Mouse (Mus musculus) C2C12 (cell line): ENCODE results near the gene Bpgm.

Experiments used
- CEBPB ChIP-seq: IDR thresholded peaks from one replicate; pipeline ENCODE4 v1.6.1; 2011; ENCODE audit warnings: low read depth, mild to moderate bottlenecking, control low read depth, moderate library complexity
- CTCF ChIP-seq: IDR thresholded peaks from one replicate; pipeline ENCODE4 v1.5.1; 2011; ENCODE audit not compliant: control insufficient read depth, insufficient read depth, insufficient read length
- FOSL1 ChIP-seq: IDR thresholded peaks from one replicate; pipeline ENCODE4 v1.8.0; 2011; ENCODE audit warnings: mild to moderate bottlenecking, low read length; ENCODE audit not compliant: poor library complexity, insufficient read depth, severe bottlenecking
- MAX ChIP-seq: IDR thresholded peaks from one replicate; pipeline ENCODE4 v1.6.1; 2011; ENCODE audit warnings: mild to moderate bottlenecking, control low read depth
- MYOD1 ChIP-seq: IDR thresholded peaks from one replicate; pipeline ENCODE4 v1.6.1; 2011; ENCODE audit warnings: low read depth; ENCODE audit not compliant: control insufficient read depth, insufficient read length

DNA sequence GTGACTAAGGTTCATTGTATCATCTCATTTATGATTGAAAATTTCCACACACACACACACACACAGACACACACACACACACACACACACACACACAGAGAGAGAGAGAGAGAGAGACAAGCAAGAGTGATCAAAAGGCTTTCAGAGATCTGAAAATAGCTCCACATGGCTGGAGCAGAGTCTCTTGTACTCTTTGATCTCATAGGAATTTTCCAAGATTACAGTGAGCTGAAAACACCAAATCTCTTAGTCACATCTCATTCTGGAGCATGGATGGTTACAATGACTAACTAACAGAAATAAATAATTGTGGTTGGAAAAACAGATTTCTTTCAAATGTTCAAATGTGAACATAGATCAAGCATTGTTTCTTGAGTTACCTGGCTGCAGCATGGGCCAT is 16.6 kb upstream of the Bpgm start:
- TF ChIP-seq CTCF (no peak), CEBPB (no peak), MAX (no peak), MYOD1 (no peak), FOSL1 (no peak)
